Mouse (Mus musculus): Measurements from ENCODE around the gene Arid5b.

Gene Arid5b

GRCm38 (mm10) chr10:68134071-68134470 is 144.5 kb downstream of the Arid5b start:
- no peak for DNase-seq

- DNase-seq, result no peak
Observed at GRCm38 (mm10) chr10:68132636-68133035, 145.9 kb downstream of the Arid5b start.

GRCm38 (mm10) chr10:68132154-68132553 is 146.4 kb downstream of the Arid5b start:
- no peak for DNase-seq

GRCm38 (mm10) chr10:68129651-68130050 is 148.9 kb downstream of the Arid5b start:
- no peak for DNase-seq

- DNase-seq, result no peak
Observed at GRCm38 (mm10) chr10:68129009-68129408, 149.5 kb downstream of the Arid5b start.

- peak; percentile 69 for DNase-seq
Observed at GRCm38 (mm10) chr10:68128441-68128848, 150.1 kb downstream of the Arid5b start.

GRCm38 (mm10) chr10:68127604-68128256 is 150.8 kb downstream of the Arid5b start:
- no peak for DNase-seq

GRCm38 (mm10) chr10:68127104-68127503 is 151.4 kb downstream of the Arid5b start:
- DNase-seq, result no peak

- no peak for DNase-seq
Observed at GRCm38 (mm10) chr10:68126551-68126950, 152.0 kb downstream of the Arid5b start.

GRCm38 (mm10) chr10:68125919-68126550 is 152.5 kb downstream of the Arid5b start:
- no peak for DNase-seq

GRCm38 (mm10) chr10:68124985-68125384 is 153.6 kb downstream of the Arid5b start:
- no peak for DNase-seq

- DNase-seq, result no peak
Observed at GRCm38 (mm10) chr10:68123446-68123845, 155.1 kb downstream of the Arid5b start.

- peak; percentile 60 for DNase-seq
Observed at GRCm38 (mm10) chr10:68121960-68122359, 156.6 kb downstream of the Arid5b start.

- no peak for DNase-seq
Observed at GRCm38 (mm10) chr10:68121251-68121650, 157.3 kb downstream of the Arid5b start.

- DNase-seq, result no peak
Observed at GRCm38 (mm10) chr10:68120011-68120410, 158.5 kb downstream of the Arid5b start.

GRCm38 (mm10) chr10:68119285-68119684 is 159.3 kb downstream of the Arid5b start:
- DNase-seq, result peak; percentile 42

- no peak for DNase-seq
Observed at GRCm38 (mm10) chr10:68114955-68115354, 163.6 kb downstream of the Arid5b start.

GRCm38 (mm10) chr10:68113645-68114044 is 164.9 kb downstream of the Arid5b start:
- DNase-seq, result no peak

GRCm38 (mm10) chr10:68112983-68113382 is 165.6 kb downstream of the Arid5b start:
- DNase-seq, result no peak

GRCm38 (mm10) chr10:68110607-68111006 is 167.9 kb downstream of the Arid5b start:
- DNase-seq, result no peak

- DNase-seq, result no peak
Observed at GRCm38 (mm10) chr10:68110182-68110581, 168.4 kb downstream of the Arid5b start.

GRCm38 (mm10) chr10:68109651-68110050 is 168.9 kb downstream of the Arid5b start:
- no peak for DNase-seq

- no peak for DNase-seq
Observed at GRCm38 (mm10) chr10:68107716-68108115, 170.8 kb downstream of the Arid5b start.

- DNase-seq, result no peak
Observed at GRCm38 (mm10) chr10:68106351-68106950, 172.1 kb downstream of the Arid5b start.

Data from lung, postnatal 10 days (tissue).